Mouse (Mus musculus) activated CD4-positive, CD25-positive, alpha-beta regulatory T cell (primary cell): ENCODE data around the gene Nr4a1. TPM values are rescaled to one million over a fixed set of nuclear protein-coding genes. Genes with fewer than 3 reads are reported as not detected.

ENCODE experiments used
- polyA plus RNA-seq, 2 experiments: library from polyadenylated mRNA; unstranded; fragments of 100-300 nt; shearing (Covaris generic); gene quantifications; one replicate each; pipeline ENCODE4 v1.2.1; 2017

Gene Nr4a1
- polyA plus RNA-seq: 100 to 1,000 TPM in 1 of 2 experiments, 10 to 100 TPM in 1; 49.0 to 128 TPM

GRCm38 (mm10) chr15:101253886-101254795, at the start of gene Nr4a1:
Gene Nr4a1 (plus strand): TSS chr15:101254269.

GRCm38 (mm10) chr15:101224006-101224906, 29.8 kb upstream of the Nr4a1 start, which contains the start of gene Grasp:
Gene Grasp (plus strand): TSS chr15:101224188.

DNA sequence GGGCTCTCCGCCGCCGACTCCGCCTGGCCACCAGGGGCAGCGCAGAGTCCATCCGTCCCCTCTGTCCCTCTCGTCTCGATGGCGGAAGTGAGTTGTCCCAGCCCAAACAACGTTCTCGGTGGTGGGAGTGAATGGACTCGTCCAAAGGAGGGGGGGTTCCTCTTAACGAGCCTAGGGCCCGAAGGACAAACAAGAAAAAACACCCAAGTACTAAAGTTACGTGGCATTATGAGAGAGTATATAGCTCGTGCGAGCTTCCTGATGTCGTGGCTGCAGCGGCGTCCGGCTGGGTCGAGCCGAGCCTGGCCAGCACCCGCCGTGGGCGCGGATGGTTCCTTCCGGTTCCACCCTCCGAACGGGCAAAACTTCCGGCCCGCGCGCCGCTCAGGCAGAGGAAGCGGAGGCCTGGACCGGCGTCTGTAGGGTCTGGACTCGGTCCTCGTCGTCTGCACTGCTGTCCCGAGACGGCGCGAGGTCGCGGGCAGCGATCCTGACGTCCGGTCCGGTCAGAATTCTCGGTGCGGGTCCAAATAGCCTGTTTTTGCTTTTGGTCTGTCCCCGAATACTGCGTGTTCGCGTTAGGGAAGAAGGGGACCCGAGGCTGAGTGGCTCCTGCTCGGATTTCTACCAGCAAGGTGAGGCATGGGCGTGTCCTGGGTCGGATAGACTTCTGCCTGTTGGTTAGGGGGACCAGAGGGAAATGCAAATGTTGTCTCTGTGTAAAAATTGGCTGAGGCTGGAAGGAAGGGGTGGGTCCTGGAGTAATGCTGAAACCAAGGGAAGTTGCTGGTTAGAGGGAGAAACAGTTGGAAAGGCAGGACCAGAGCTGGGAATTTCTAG, 30.1 kb downstream of the Nr4a1 start, which contains the start of gene Atg101:
Atg101 (plus strand) TSS at position 362 of the 840 bp plus-strand sequence.

GRCm38 (mm10) chr15:101293025-101293621, 39.1 kb downstream of the Nr4a1 start, which contains the start of gene 6030408B16Rik:
Gene 6030408B16Rik (plus strand): TSS chr15:101293212.

Other genes starting within 250 kb of the Nr4a1 start
- not detected for gene Gm47841, start 206.9 kb upstream of the Nr4a1 start, polyA plus RNA-seq
- gene Fignl2, start 175.7 kb upstream of the Nr4a1 start, polyA plus RNA-seq: not detected
- not detected for gene Ankrd33, start 138.5 kb upstream of the Nr4a1 start, polyA plus RNA-seq
- gene Acvrl1, start 125.7 kb upstream of the Nr4a1 start, polyA plus RNA-seq: 1 to 10 TPM; 3.4 to 4.6 TPM
- gene Acvr1b, start 80.2 kb upstream of the Nr4a1 start, polyA plus RNA-seq: 1 to 10 TPM; 1.6 to 2.3 TPM
- gene Grasp, start 30.1 kb upstream of the Nr4a1 start, polyA plus RNA-seq: 1 to 10 TPM; 5.9 to 9.2 TPM
- gene Atg101, start 30.0 kb downstream of the Nr4a1 start, polyA plus RNA-seq: 10 to 100 TPM; 58.6 to 65.0 TPM
- gene 6030408B16Rik, start 38.9 kb downstream of the Nr4a1 start, polyA plus RNA-seq: under 1 TPM in 1 of 2 experiments, not detected in 1; 0.50 TPM
- 1 to 10 TPM in 1 of 2 experiments, under 1 TPM in 1; 0.66 to 1.2 TPM for gene Krt80, start 115.9 kb downstream of the Nr4a1 start, polyA plus RNA-seq
- under 1 TPM in 1 of 2 experiments, not detected in 1; 0.29 TPM for gene Krt7, start 156.8 kb downstream of the Nr4a1 start, polyA plus RNA-seq
- gene Krt87, start 184.5 kb downstream of the Nr4a1 start, polyA plus RNA-seq: under 1 TPM in 1 of 2 experiments, not detected in 1; 0.38 TPM
- gene Krt88, start 193.5 kb downstream of the Nr4a1 start, polyA plus RNA-seq: not detected
- under 1 TPM in 1 of 2 experiments, not detected in 1; 0.10 TPM for gene Krt81, start 209.5 kb downstream of the Nr4a1 start, polyA plus RNA-seq
- not detected for gene Krt86, start 219.2 kb downstream of the Nr4a1 start, polyA plus RNA-seq
- 1 to 10 TPM in 1 of 2 experiments, under 1 TPM in 1; 0.32 to 2.3 TPM for gene Krt83, start 237.2 kb downstream of the Nr4a1 start, polyA plus RNA-seq